ENCODE assay signal across 8 mouse cellular contexts in the genomic region with DNA sequence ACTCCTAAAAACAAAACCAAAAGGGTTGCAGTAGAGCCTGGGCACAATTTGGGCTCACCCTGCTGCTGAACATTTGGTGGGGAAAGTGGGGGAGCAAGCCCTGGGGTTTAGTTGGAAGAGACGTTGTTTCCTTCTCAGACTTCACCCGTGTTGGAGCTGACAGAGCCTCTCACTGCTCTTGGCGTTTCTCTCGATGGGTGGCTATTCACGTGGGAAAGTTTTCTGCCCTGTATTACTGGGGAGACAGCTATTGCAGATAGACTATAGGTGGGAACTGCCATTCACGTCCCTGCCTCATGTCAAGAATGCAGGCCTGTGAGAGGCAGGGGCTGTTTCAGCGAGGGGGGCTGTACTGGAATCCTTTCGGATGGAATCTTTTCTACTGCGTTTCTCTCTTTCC. TPM values are rescaled to one million over a fixed set of nuclear protein-coding genes. Genes with fewer than 3 reads are reported as not detected.
A peak's percentile ranks its signal among the peaks of the same experiment; 100 is the strongest.
DNase-seq lines count a peak whose midpoint lies in the region; ATAC-seq lines count a peak whose summit lies in the region.

No protein-coding gene starts in this region.

- H3K4me3 ChIP-seq in kidney, embryonic 14.5 days (ENCODE audit: low read length) = no peak overlapping the region
- no peak overlapping the region for H3K4me3 ChIP-seq in embryonic facial prominence, embryonic 12.5 days
- H3K4me3 ChIP-seq in hindbrain, embryonic 10.5 days = no peak overlapping the region
- no peak overlapping the region for H3K4me3 ChIP-seq in midbrain, embryonic 13.5 days (replicated peaks)

- H3K4me1 ChIP-seq in kidney, embryonic 14.5 days (ENCODE audit: control insufficient read depth, insufficient read depth, low read length) = peaks cover 51% of the 10 kb centered on the region
- H3K4me1 ChIP-seq in embryonic facial prominence, embryonic 12.5 days = peaks cover 74% of the 10 kb centered on the region
- peaks cover 41% of the 10 kb centered on the region for H3K4me1 ChIP-seq in hindbrain, embryonic 10.5 days (replicated peaks)
- H3K4me1 ChIP-seq in midbrain, embryonic 13.5 days (replicated peaks) = peaks cover 57% of the 10 kb centered on the region

- H3K27ac ChIP-seq in kidney, embryonic 14.5 days (ENCODE audit: low read depth, low read length) = peak overlapping the region; percentile 97
- H3K27ac ChIP-seq in embryonic facial prominence, embryonic 12.5 days = peak overlapping the region; percentile 96
- peak overlapping the region; percentile 79 for H3K27ac ChIP-seq in hindbrain, embryonic 10.5 days
- H3K27ac ChIP-seq in midbrain, embryonic 13.5 days = peak overlapping the region; percentile 87

- 30% methylated on average over 9 of the region's 9 CpGs for WGBS in kidney, embryonic 14.5 days
- WGBS in embryonic facial prominence, embryonic 12.5 days = 11% methylated on average over 9 of the region's 9 CpGs
- WGBS in hindbrain, embryonic 10.5 days = 39% methylated on average over 9 of the region's 9 CpGs
- 26% methylated on average over 9 of the region's 9 CpGs for WGBS in midbrain, embryonic 13.5 days

- no peaks in the 10 kb centered on the region for H3K27me3 ChIP-seq in kidney, embryonic 14.5 days (ENCODE audit: control insufficient read depth, insufficient read depth, low read length)
- H3K27me3 ChIP-seq in embryonic facial prominence, embryonic 12.5 days = no peaks in the 10 kb centered on the region
- no peaks in the 10 kb centered on the region for H3K27me3 ChIP-seq in hindbrain, embryonic 10.5 days (ENCODE audit: insufficient read depth, poor library complexity, severe bottlenecking)
- no peaks in the 10 kb centered on the region for H3K27me3 ChIP-seq in midbrain, embryonic 13.5 days

- H3K9me3 ChIP-seq in kidney, embryonic 14.5 days (ENCODE audit: control insufficient read depth, low read length) = no peaks in the 10 kb centered on the region
- no peaks in the 10 kb centered on the region for H3K9me3 ChIP-seq in embryonic facial prominence, embryonic 12.5 days
- no peaks in the 10 kb centered on the region for H3K9me3 ChIP-seq in hindbrain, embryonic 10.5 days
- no peaks in the 10 kb centered on the region for H3K9me3 ChIP-seq in midbrain, embryonic 13.5 days

- ATAC-seq in kidney, embryonic 14.5 days (ENCODE audit: low FRiP score, low TSS enrichment) = no peak
- ATAC-seq in embryonic facial prominence, embryonic 12.5 days (ENCODE audit: insufficient number of reproducible peaks, insufficient read depth, low FRiP score, low TSS enrichment) = peak; percentile 53; the same call in 1 of the 2 replicates
- ATAC-seq in midbrain, embryonic 13.5 days = peak; percentile 44

- H3K9ac ChIP-seq in kidney, embryonic 14.5 days (ENCODE audit: low read depth, low read length) = 0 out of 2 replicates have a peak overlapping the region, but pooled peaks have one; percentile 8
- no peak overlapping the region for H3K9ac ChIP-seq in embryonic facial prominence, embryonic 12.5 days
- no peak overlapping the region for H3K9ac ChIP-seq in midbrain, embryonic 13.5 days (replicated peaks)

- no peak overlapping the region for H3K4me2 ChIP-seq in kidney, embryonic 14.5 days (replicated peaks; ENCODE audit: low read depth, low read length)
- H3K4me2 ChIP-seq in embryonic facial prominence, embryonic 12.5 days (replicated peaks) = peak overlapping the region; percentile 29
- H3K4me2 ChIP-seq in midbrain, embryonic 13.5 days (replicated peaks) = peak overlapping the region; percentile 5; the same call in 1 of the 2 replicates

- no peak for DNase-seq in kidney, postnatal 25 days
- DNase-seq in hindbrain, embryonic 10.5 days (ENCODE audit: low spot score) = no peak
- no peak for DNase-seq in urinary bladder, postnatal 14 days (ENCODE audit: low spot score)
- no peak for DNase-seq in cerebellum, adult 18-20 months
- no peak for DNase-seq in ovary, postnatal 36 days (ENCODE audit: low spot score)

- H3K36me3 ChIP-seq in kidney, embryonic 14.5 days (ENCODE audit: control insufficient read depth, insufficient read depth, low read length) = peaks cover 6% of the 10 kb centered on the region; the same call in 1 of the 2 replicates
- peaks cover 5% of the 10 kb centered on the region; the same call in 1 of the 2 replicates for H3K36me3 ChIP-seq in embryonic facial prominence, embryonic 12.5 days
- H3K36me3 ChIP-seq in hindbrain, embryonic 10.5 days = peaks cover 8% of the 10 kb centered on the region; the same call in 1 of the 2 replicates
- H3K36me3 ChIP-seq in midbrain, embryonic 13.5 days = no peaks in the 10 kb centered on the region

RNA-seq across cellular contexts. Expression of a gene that starts 50.5 kb away (rescaled TPM):
- 34.4 and 42.7 TPM in 2 replicates for polyA plus RNA-seq in kidney, embryonic 14.5 days (2014; fragmentation: Nextera tagmentation; extraction: Ambion mirVana)
- polyA plus RNA-seq in embryonic facial prominence, embryonic 12.5 days (2016; fragmentation: Nextera tagmentation; extraction: Ambion mirVana) = 38.8 and 42.1 TPM in 2 replicates
- polyA plus RNA-seq in hindbrain, embryonic 10.5 days (2016; fragmentation: Nextera tagmentation; extraction: Ambion mirVana) = 15.6 and 18.0 TPM in 2 replicates
- 9.0 and 10.0 TPM in 2 replicates for polyA plus RNA-seq in midbrain, embryonic 13.5 days (2015; fragmentation: Nextera tagmentation; extraction: Ambion mirVana)
